Mouse (Mus musculus) G1E (cell line): Measurements from ENCODE around the gene Maml3.
A peak's percentile ranks its signal among the peaks of the same experiment; 100 is the strongest.

Source experiments
- CTCF ChIP-seq: IDR thresholded peaks from 2 replicates; pipeline ENCODE4 v1.5.1; 2012; ENCODE audit warnings: low read depth, low read length, inconsistent platforms, mixed read lengths
- GATA1 ChIP-seq: IDR thresholded peaks from 2 replicates; pipeline ENCODE4 v1.6.1; 2012; ENCODE audit warnings: borderline replicate concordance, low read length, inconsistent platforms, mixed read lengths
- GATA2 ChIP-seq: IDR thresholded peaks from 2 replicates; pipeline ENCODE4 v1.6.1; 2012; ENCODE audit warnings: low read depth, low read length, inconsistent platforms, borderline replicate concordance
- POLR2AphosphoS5 ChIP-seq: IDR thresholded peaks from 2 replicates; pipeline ENCODE4 v1.6.1; 2012; ENCODE audit warnings: low read depth, low read length, inconsistent platforms; ENCODE audit not compliant: insufficient replicate concordance
- TAL1 ChIP-seq: conservative IDR thresholded peaks from 2 replicates; pipeline ENCODE4 v1.6.1; 2012; ENCODE audit warnings: low read depth, low read length, inconsistent platforms, mixed read lengths

DNA sequence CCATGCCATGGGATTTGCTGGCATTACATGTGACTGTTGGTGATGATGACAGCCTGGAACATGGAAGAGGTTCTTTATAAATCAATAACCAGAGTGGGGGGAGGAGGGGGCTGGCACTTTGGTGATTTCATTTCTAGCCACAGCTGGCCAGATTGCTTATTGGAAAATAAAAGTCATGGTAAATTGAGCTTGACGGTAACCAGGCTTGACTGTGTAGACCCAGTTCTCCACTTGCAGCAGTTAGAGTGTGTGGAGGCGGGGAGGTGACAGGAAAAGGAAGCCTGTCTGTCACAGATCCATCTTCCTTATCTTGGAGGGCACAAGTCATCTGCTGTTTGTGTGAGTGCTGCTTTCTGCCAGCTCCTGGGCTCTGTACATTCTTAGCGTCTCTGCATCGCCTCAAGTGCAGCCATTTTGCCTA, 360.5 kb downstream of the Maml3 start:
- TF ChIP-seq CTCF (no peak), TAL1 (0 out of 2 replicates have a peak, but pooled peaks have one; percentile 36), POLR2AphosphoS5 (no peak), GATA1 (no peak), GATA2 (no peak)
